Mouse (Mus musculus) liver, adult 10 weeks (tissue): ENCODE measurements around the gene Plcxd3. TPM values are rescaled to one million over a fixed set of nuclear protein-coding genes. Genes with fewer than 3 reads are reported as not detected.

Experiments
- polyA plus RNA-seq: library from polyadenylated mRNA; stranded (reverse); fragments of 350-450 nt; fragmentation: Illumina TruSeq; extraction: RNeasy Lipid Tissue Mini Kit (QIAGEN cat#74804); gene quantifications from one replicate; pipeline ENCODE4 v1.2.3, GENCODE M21; 2014; ENCODE audit warnings: low read depth, low replicate concordance

Gene Plcxd3
- polyA plus RNA-seq = not detected

GRCm38 (mm10) chr15:4375423-4376220 lies at the start of gene Plcxd3:
Gene Plcxd3 (plus strand): TSS chr15:4375491.

